Mouse (Mus musculus) megakaryocyte, embryonic 14.5 days (primary cell): ENCODE results near the gene Prrg2.

ENCODE experiments used
- FLI1 ChIP-seq: IDR thresholded peaks from 2 replicates; pipeline ENCODE4 v1.6.1; 2012; ENCODE audit warnings: low read length, inconsistent platforms, mixed read lengths
- GATA1 ChIP-seq: IDR thresholded peaks from 3 replicates; pipeline ENCODE4 v1.6.1; 2012; ENCODE audit warnings: mixed read lengths, low read length, inconsistent platforms, borderline replicate concordance

GRCm38 (mm10) chr7:45012824-45013223, 49.7 kb downstream of the Prrg2 start:
- TF ChIP-seq GATA1 (no peak), FLI1 (no peak)
